Mouse (Mus musculus): ENCODE results near the gene Rgs7bp.

DNA sequence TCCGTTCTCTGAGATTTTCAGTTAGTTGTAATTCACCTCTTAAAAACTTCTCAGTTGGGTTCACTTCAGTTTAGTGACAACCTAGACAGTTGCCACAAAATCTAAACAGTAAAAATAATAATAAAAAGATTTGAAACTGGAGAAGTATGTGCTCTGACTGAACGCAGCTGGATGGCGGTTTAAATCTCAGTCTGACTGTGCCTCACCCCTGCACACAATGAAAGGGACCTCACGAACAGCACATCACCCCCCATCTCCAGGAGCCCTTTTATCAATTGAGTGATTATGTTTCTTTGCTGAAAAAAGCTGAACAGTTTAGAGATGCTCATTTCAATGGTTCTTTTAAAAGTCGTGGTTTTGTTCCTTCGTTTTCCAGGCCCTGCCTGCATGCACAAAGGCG lies 146.0 kb downstream of the Rgs7bp start:
- TF ChIP-seq CTCF (IDR thresholded peaks at IDR 0.05; ENCODE audit: control insufficient read depth, insufficient read depth, low read length) (no peak), POLR2A (IDR thresholded peaks at IDR 0.05; ENCODE audit: borderline replicate concordance, control insufficient read depth, low read depth, low read length) (no peak)

Data from bone marrow, adult 2 months (tissue).